Mouse (Mus musculus): ENCODE data around the gene Sfrp2. TPM values are rescaled to one million over a fixed set of nuclear protein-coding genes. Genes with fewer than 3 reads are reported as not detected.
A peak's percentile ranks its signal among the peaks of the same experiment; 100 is the strongest.

The Sfrp2 gene
- polyA plus RNA-seq, 1 experiment from 2014 or later, result 33.4 TPM

GRCm38 (mm10) chr3:83787086-83787485, 21.0 kb downstream of the Sfrp2 start:
- H3K27me3 ChIP-seq (replicated peaks; ENCODE audit: control insufficient read depth, insufficient read depth, low read length), result 0 out of 2 replicates have a peak, but pooled peaks cover 3% of the 10 kb centered on the region
- no peaks in the 10 kb centered on the region for H3K9me3 ChIP-seq (ENCODE audit: control insufficient read depth, low read length)
- peaks cover 6% of the 10 kb centered on the region; the same call in 1 of the 2 replicates for H3K4me1 ChIP-seq (replicated peaks; ENCODE audit: control insufficient read depth, insufficient read depth, low read length)
- H3K4me3 ChIP-seq (replicated peaks; ENCODE audit: low read length), result no peak overlapping the region
- H3K27ac ChIP-seq (ENCODE audit: low read length), result no peak overlapping the region
- 36% methylated on average over 2 of the region's 2 CpGs for WGBS
- no peak for ATAC-seq
- no peak overlapping the region for H3K9ac ChIP-seq (replicated peaks; ENCODE audit: low read depth, low read length)
- H3K36me3 ChIP-seq (ENCODE audit: control insufficient read depth, insufficient read depth), result no peaks in the 10 kb centered on the region
- H3K4me2 ChIP-seq (ENCODE audit: low read length), result no peak overlapping the region

- Histone ChIP-seq H3K4me1 (replicated peaks; ENCODE audit: control insufficient read depth, insufficient read depth, low read length) (peaks cover 6% of the 10 kb centered on the region; the same call in 1 of the 2 replicates), H3K36me3 (ENCODE audit: control insufficient read depth, insufficient read depth) (no peaks in the 10 kb centered on the region), H3K27me3 (replicated peaks; ENCODE audit: control insufficient read depth, insufficient read depth, low read length) (0 out of 2 replicates have a peak, but pooled peaks cover 3% of the 10 kb centered on the region), H3K27ac (ENCODE audit: low read length) (no peak overlapping the region), H3K4me3 (replicated peaks; ENCODE audit: low read length) (no peak overlapping the region), H3K4me2 (ENCODE audit: low read length) (no peak overlapping the region), H3K9me3 (ENCODE audit: control insufficient read depth, low read length) (no peaks in the 10 kb centered on the region), H3K9ac (replicated peaks; ENCODE audit: low read depth, low read length) (no peak overlapping the region)
- WGBS, result 89% methylated on average over 7 of the region's 7 CpGs
- ATAC-seq, result no peak
These were observed 21.7 kb downstream of the Sfrp2 start for GRCm38 (mm10) chr3:83787776-83788305.

GRCm38 (mm10) chr3:83789651-83790451, 23.7 kb downstream of the Sfrp2 start:
- Histone ChIP-seq H3K9me3 (ENCODE audit: control insufficient read depth, low read length) (no peaks in the 10 kb centered on the region), H3K4me3 (replicated peaks; ENCODE audit: low read length) (peak overlapping the region; percentile 55), H3K27me3 (replicated peaks; ENCODE audit: control insufficient read depth, insufficient read depth, low read length) (0 out of 2 replicates have a peak, but pooled peaks cover 3% of the 10 kb centered on the region), H3K36me3 (ENCODE audit: control insufficient read depth, insufficient read depth) (no peaks in the 10 kb centered on the region), H3K4me2 (ENCODE audit: low read length) (peak overlapping the region; percentile 85), H3K4me1 (replicated peaks; ENCODE audit: control insufficient read depth, insufficient read depth, low read length) (no peaks in the 10 kb centered on the region), H3K9ac (replicated peaks; ENCODE audit: low read depth, low read length) (peak overlapping the region; percentile 70), H3K27ac (ENCODE audit: low read length) (no peak overlapping the region)
- ATAC-seq, result peak; percentile 77
- 2% methylated on average over 44 of the region's 44 CpGs for WGBS

GRCm38 (mm10) chr3:83791444-83791843, 25.3 kb downstream of the Sfrp2 start:
- Histone ChIP-seq H3K36me3 (ENCODE audit: control insufficient read depth, insufficient read depth) (no peaks in the 10 kb centered on the region), H3K27me3 (replicated peaks; ENCODE audit: control insufficient read depth, insufficient read depth, low read length) (0 out of 2 replicates have a peak, but pooled peaks cover 3% of the 10 kb centered on the region), H3K27ac (ENCODE audit: low read length) (no peak overlapping the region), H3K4me1 (replicated peaks; ENCODE audit: control insufficient read depth, insufficient read depth, low read length) (no peaks in the 10 kb centered on the region), H3K9ac (replicated peaks; ENCODE audit: low read depth, low read length) (no peak overlapping the region), H3K4me3 (replicated peaks; ENCODE audit: low read length) (no peak overlapping the region), H3K9me3 (ENCODE audit: control insufficient read depth, low read length) (no peaks in the 10 kb centered on the region), H3K4me2 (ENCODE audit: low read length) (no peak overlapping the region)
- no peak for ATAC-seq
- 54% methylated on average over 3 of the region's 3 CpGs for WGBS

GRCm38 (mm10) chr3:83797098-83797497, 31.0 kb downstream of the Sfrp2 start:
- no peak for ATAC-seq
- Histone ChIP-seq H3K27ac (ENCODE audit: low read length) (no peak overlapping the region), H3K4me1 (replicated peaks; ENCODE audit: control insufficient read depth, insufficient read depth, low read length) (no peaks in the 10 kb centered on the region)

GRCm38 (mm10) chr3:83797828-83798227, 31.7 kb downstream of the Sfrp2 start:
- Histone ChIP-seq H3K27ac (ENCODE audit: low read length) (no peak overlapping the region), H3K4me1 (replicated peaks; ENCODE audit: control insufficient read depth, insufficient read depth, low read length) (no peaks in the 10 kb centered on the region), H3K4me2 (ENCODE audit: low read length) (no peak overlapping the region), H3K4me3 (replicated peaks; ENCODE audit: low read length) (no peak overlapping the region), H3K9ac (replicated peaks; ENCODE audit: low read depth, low read length) (no peak overlapping the region), H3K9me3 (ENCODE audit: control insufficient read depth, low read length) (no peaks in the 10 kb centered on the region), H3K36me3 (ENCODE audit: control insufficient read depth, insufficient read depth) (no peaks in the 10 kb centered on the region), H3K27me3 (replicated peaks; ENCODE audit: control insufficient read depth, insufficient read depth, low read length) (no peaks in the 10 kb centered on the region)
- 7% methylated on average over 10 of the region's 10 CpGs for WGBS
- peak; percentile 79 for ATAC-seq

More at GRCm38 (mm10) chr3:83797098-83797497, 31.0 kb downstream of the Sfrp2 start:
- Histone ChIP-seq H3K27me3 (replicated peaks; ENCODE audit: control insufficient read depth, insufficient read depth, low read length) (no peaks in the 10 kb centered on the region), H3K4me2 (ENCODE audit: low read length) (no peak overlapping the region), H3K4me3 (replicated peaks; ENCODE audit: low read length) (no peak overlapping the region), H3K9me3 (ENCODE audit: control insufficient read depth, low read length) (no peaks in the 10 kb centered on the region), H3K36me3 (ENCODE audit: control insufficient read depth, insufficient read depth) (no peaks in the 10 kb centered on the region), H3K9ac (replicated peaks; ENCODE audit: low read depth, low read length) (no peak overlapping the region)
- 75% methylated on average over 6 of the region's 6 CpGs for WGBS

- Histone ChIP-seq H3K27me3 (replicated peaks; ENCODE audit: control insufficient read depth, insufficient read depth, low read length) (no peaks in the 10 kb centered on the region), H3K9me3 (ENCODE audit: control insufficient read depth, low read length) (no peaks in the 10 kb centered on the region), H3K4me3 (replicated peaks; ENCODE audit: low read length) (no peak overlapping the region), H3K4me1 (replicated peaks; ENCODE audit: control insufficient read depth, insufficient read depth, low read length) (no peaks in the 10 kb centered on the region), H3K9ac (replicated peaks; ENCODE audit: low read depth, low read length) (no peak overlapping the region), H3K36me3 (ENCODE audit: control insufficient read depth, insufficient read depth) (no peaks in the 10 kb centered on the region), H3K4me2 (ENCODE audit: low read length) (no peak overlapping the region), H3K27ac (ENCODE audit: low read length) (no peak overlapping the region)
- ATAC-seq, result no peak
- 96% methylated on average over 7 of the region's 7 CpGs for WGBS
These were observed 33.4 kb downstream of the Sfrp2 start for GRCm38 (mm10) chr3:83799486-83799885.

- ATAC-seq, result no peak
- H3K9me3 ChIP-seq (ENCODE audit: control insufficient read depth, low read length), result no peaks in the 10 kb centered on the region
- H3K27me3 ChIP-seq (replicated peaks; ENCODE audit: control insufficient read depth, insufficient read depth, low read length), result no peaks in the 10 kb centered on the region
- H3K4me2 ChIP-seq (ENCODE audit: low read length), result no peak overlapping the region
- H3K9ac ChIP-seq (replicated peaks; ENCODE audit: low read depth, low read length), result no peak overlapping the region
- no peak overlapping the region for H3K4me3 ChIP-seq (replicated peaks; ENCODE audit: low read length)
- H3K36me3 ChIP-seq (ENCODE audit: control insufficient read depth, insufficient read depth), result no peaks in the 10 kb centered on the region
- H3K4me1 ChIP-seq (replicated peaks; ENCODE audit: control insufficient read depth, insufficient read depth, low read length), result no peaks in the 10 kb centered on the region
- 95% methylated on average over 4 of the region's 4 CpGs for WGBS
- no peak overlapping the region for H3K27ac ChIP-seq (ENCODE audit: low read length)
These were observed 35.6 kb downstream of the Sfrp2 start for GRCm38 (mm10) chr3:83801649-83802155.

GRCm38 (mm10) chr3:83808483-83808882, 42.4 kb downstream of the Sfrp2 start:
- no peaks in the 10 kb centered on the region for H3K4me1 ChIP-seq (replicated peaks; ENCODE audit: control insufficient read depth, insufficient read depth, low read length)
- WGBS, result 86% methylated on average over 12 of the region's 12 CpGs
- no peak overlapping the region for H3K9ac ChIP-seq (replicated peaks; ENCODE audit: low read depth, low read length)
- no peak overlapping the region for H3K4me3 ChIP-seq (replicated peaks; ENCODE audit: low read length)
- no peak overlapping the region for H3K27ac ChIP-seq (ENCODE audit: low read length)
- no peaks in the 10 kb centered on the region for H3K27me3 ChIP-seq (replicated peaks; ENCODE audit: control insufficient read depth, insufficient read depth, low read length)
- H3K4me2 ChIP-seq (ENCODE audit: low read length), result no peak overlapping the region
- no peak for ATAC-seq
- no peaks in the 10 kb centered on the region for H3K9me3 ChIP-seq (ENCODE audit: control insufficient read depth, low read length)
- H3K36me3 ChIP-seq (ENCODE audit: control insufficient read depth, insufficient read depth), result no peaks in the 10 kb centered on the region

All from forebrain, embryonic 16.5 days (tissue).